Mouse (Mus musculus) cerebellum, postnatal 14 days (tissue): Measurements from ENCODE around the gene Hdac7.

ENCODE experiments used
- DNase-seq, 2 experiments: peaks; one replicate each; pipeline ENCODE4 v3.0.0; 2021; ENCODE audit warnings: mixed read lengths in 2 of 2

Gene Hdac7

GRCm38 (mm10) chr15:97813452-97814204 is 30.7 kb downstream of the Hdac7 start:
- DNase-seq = peak; percentile 87

- DNase-seq = peak in 1 of 2 experiments; percentile 36
Observed at GRCm38 (mm10) chr15:97812875-97813274, 31.4 kb downstream of the Hdac7 start.

- peak; percentile 93 to 94 for DNase-seq
Observed at GRCm38 (mm10) chr15:97812126-97812525, 32.2 kb downstream of the Hdac7 start.

- DNase-seq = no peak
Observed at GRCm38 (mm10) chr15:97811307-97811706, 33.0 kb downstream of the Hdac7 start.

- no peak for DNase-seq
Observed at GRCm38 (mm10) chr15:97810399-97810798, 33.9 kb downstream of the Hdac7 start.

- no peak for DNase-seq
Observed at GRCm38 (mm10) chr15:97809942-97810341, 34.4 kb downstream of the Hdac7 start.

- no peak for DNase-seq
Observed at GRCm38 (mm10) chr15:97809206-97809605, 35.1 kb downstream of the Hdac7 start.

- DNase-seq = no peak
Observed at GRCm38 (mm10) chr15:97808532-97808931, 35.8 kb downstream of the Hdac7 start.

GRCm38 (mm10) chr15:97807867-97808266 is 36.4 kb downstream of the Hdac7 start:
- no peak for DNase-seq

GRCm38 (mm10) chr15:97802575-97802974 is 41.7 kb downstream of the Hdac7 start:
- peak; percentile 53 to 71 for DNase-seq

GRCm38 (mm10) chr15:97801811-97802210 is 42.5 kb downstream of the Hdac7 start:
- DNase-seq = peak; percentile 71

- DNase-seq = no peak
Observed at GRCm38 (mm10) chr15:97800853-97801252, 43.4 kb downstream of the Hdac7 start.

- DNase-seq = no peak
Observed at GRCm38 (mm10) chr15:97799446-97799845, 44.9 kb downstream of the Hdac7 start.

GRCm38 (mm10) chr15:97798134-97798533 is 46.2 kb downstream of the Hdac7 start:
- no peak for DNase-seq

- no peak for DNase-seq
Observed at GRCm38 (mm10) chr15:97796674-97797310, 47.5 kb downstream of the Hdac7 start.

GRCm38 (mm10) chr15:97795559-97796235 is 48.6 kb downstream of the Hdac7 start:
- no peak for DNase-seq

GRCm38 (mm10) chr15:97794268-97794667 is 50.0 kb downstream of the Hdac7 start:
- no peak for DNase-seq

GRCm38 (mm10) chr15:97793386-97794153 is 50.7 kb downstream of the Hdac7 start:
- DNase-seq = no peak

- DNase-seq = no peak
Observed at GRCm38 (mm10) chr15:97791126-97791700, 53.1 kb downstream of the Hdac7 start.

- DNase-seq = peak; percentile 84 to 85
Observed at GRCm38 (mm10) chr15:97789761-97790505, 54.4 kb downstream of the Hdac7 start.

GRCm38 (mm10) chr15:97788821-97789220 is 55.5 kb downstream of the Hdac7 start:
- peak; percentile 76 to 77 for DNase-seq
